Mouse (Mus musculus): Measurements from ENCODE around the gene Grifin. TPM values are rescaled to one million over a fixed set of nuclear protein-coding genes. Genes with fewer than 3 reads are reported as not detected.

The Grifin gene
- total and polyA plus RNA-seq, 2 experiments from 2014 or later: 0.25 TPM; not detected in 1

DNA sequence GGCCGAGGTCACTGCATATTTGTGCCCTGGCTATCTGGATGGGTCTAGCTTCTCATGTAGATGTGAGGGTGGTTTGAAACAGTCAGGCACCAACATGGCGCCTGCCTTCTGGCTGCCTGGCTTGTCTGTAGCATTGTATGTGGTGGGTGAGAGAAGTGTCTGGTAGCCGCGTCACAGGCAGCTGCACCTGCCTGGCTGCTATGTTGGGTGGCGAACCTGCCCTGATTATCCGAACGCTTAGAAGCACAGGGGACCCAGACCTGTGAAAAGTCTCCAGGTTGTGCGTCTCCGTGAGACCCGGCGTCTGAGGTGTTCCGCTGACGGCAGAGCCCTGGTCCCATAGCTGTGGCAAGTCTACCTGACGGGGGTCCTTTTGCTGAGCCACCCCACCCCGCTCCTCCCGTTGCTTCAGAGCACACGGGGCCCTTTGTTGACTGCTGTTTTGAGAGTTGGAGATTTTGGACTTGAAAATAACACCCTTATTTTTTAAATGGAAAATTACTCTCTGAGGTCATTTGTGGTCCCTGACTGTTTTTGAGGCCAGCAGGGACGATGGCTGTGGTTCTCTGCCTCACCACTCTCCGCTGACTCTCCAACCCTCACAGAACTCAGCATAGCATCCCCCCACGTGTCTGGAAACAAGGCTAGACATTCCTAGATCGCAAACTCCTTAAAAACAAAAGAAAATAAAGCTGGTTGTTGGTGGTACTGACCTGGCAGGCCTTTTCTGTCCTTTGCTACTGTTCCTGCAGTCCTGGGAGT lies 47.5 kb downstream of the Grifin start:
- 87% methylated on average over 21 of the region's 21 CpGs for WGBS
- DNase-seq (ENCODE audit: low spot score): no peak

DNA sequence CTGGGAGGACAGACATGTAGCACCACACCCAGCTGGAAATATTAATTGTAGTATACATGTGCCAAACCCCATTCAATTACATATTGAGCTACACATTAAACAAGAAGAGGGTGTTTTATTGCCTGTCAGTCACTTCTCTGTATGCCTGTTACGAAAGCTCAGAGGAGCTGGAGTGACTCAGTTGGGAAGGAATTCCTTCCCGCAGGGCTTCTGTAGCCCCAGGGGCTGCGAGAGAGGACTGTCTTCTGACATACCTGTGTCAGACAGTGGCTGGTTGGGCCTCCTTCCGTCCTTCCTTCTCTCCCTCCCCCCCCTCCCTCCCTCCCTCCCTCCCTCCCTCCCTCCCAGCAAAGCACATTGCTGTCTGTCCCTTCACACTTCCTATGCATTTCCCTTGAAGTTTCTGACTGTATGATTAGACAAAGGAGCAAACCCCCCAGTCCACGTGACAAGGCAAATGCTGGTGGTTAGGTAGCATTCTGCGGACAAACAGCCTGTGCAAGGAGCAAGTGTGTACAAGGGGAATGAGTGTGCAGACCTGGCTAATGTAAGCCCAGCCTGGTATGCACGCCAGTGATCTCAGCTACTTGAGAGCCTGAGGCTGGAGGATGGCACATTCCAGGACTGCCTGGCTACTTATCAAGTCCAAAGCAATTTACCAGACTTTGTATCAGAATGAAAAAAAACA lies 49.9 kb downstream of the Grifin start:
- TF ChIP-seq CTCF (IDR thresholded peaks at IDR 0.05; ENCODE audit: low read depth): no peak
- ATAC-seq (no peak), DNase-seq (ENCODE audit: low spot score) (no peak)
- H3K4me2 ChIP-seq (ENCODE audit: low read depth, low read length): no peak overlapping the region
- no peak overlapping the region for H3K4me3 ChIP-seq (ENCODE audit: low read length)
- H3K27me3 ChIP-seq (ENCODE audit: insufficient read depth, low read length): no peaks in the 10 kb centered on the region
- H3K4me1 ChIP-seq (ENCODE audit: insufficient read depth, low read length): peaks cover 5% of the 10 kb centered on the region; the same call in 1 of the 2 replicates
- no peak overlapping the region for H3K27ac ChIP-seq
- WGBS: 46% methylated on average over 7 of the region's 7 CpGs
- no peaks in the 10 kb centered on the region for H3K9me3 ChIP-seq (ENCODE audit: low read length)
- H3K9ac ChIP-seq (replicated peaks; ENCODE audit: low read length): no peak overlapping the region
- H3K36me3 ChIP-seq (ENCODE audit: insufficient read depth, low read length): no peaks in the 10 kb centered on the region

More for the DNA sequence above, 47.5 kb downstream of the Grifin start:
- no peak for ATAC-seq
- no peak overlapping the region for H3K27ac ChIP-seq
- H3K9me3 ChIP-seq (ENCODE audit: low read length): no peaks in the 10 kb centered on the region
- H3K4me2 ChIP-seq (ENCODE audit: low read depth, low read length): no peak overlapping the region
- no peaks in the 10 kb centered on the region for H3K4me1 ChIP-seq (ENCODE audit: insufficient read depth, low read length)
- H3K27me3 ChIP-seq (ENCODE audit: insufficient read depth, low read length): no peaks in the 10 kb centered on the region
- H3K9ac ChIP-seq (replicated peaks; ENCODE audit: low read length): no peak overlapping the region
- H3K4me3 ChIP-seq (ENCODE audit: low read length): no peak overlapping the region
- TF ChIP-seq CTCF (IDR thresholded peaks at IDR 0.05; ENCODE audit: low read depth): no peak
- H3K36me3 ChIP-seq (ENCODE audit: insufficient read depth, low read length): no peaks in the 10 kb centered on the region

DNA sequence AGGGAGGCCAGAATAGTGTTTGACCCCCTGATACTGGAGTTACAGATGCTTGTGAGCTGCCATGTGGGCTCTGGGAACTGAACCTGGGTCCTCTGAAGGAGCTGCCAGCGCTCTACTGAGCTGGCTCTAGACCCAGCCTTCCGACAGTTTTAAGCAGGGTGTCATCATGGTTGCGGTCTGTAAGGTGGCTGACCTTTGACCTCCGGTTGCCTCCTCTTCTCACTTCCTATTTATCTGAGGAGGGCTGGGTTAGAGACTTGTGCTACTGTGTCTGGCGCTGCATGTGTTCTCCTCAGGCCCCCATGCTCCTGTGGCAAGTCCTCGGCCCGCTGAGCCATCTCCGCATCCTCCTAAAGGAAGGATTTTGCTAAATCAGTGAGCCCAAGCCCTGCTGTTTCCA lies 51.0 kb downstream of the Grifin start:
- no peak overlapping the region for H3K27ac ChIP-seq
- H3K9ac ChIP-seq (replicated peaks; ENCODE audit: low read length): no peak overlapping the region
- no peaks in the 10 kb centered on the region for H3K27me3 ChIP-seq (ENCODE audit: insufficient read depth, low read length)
- no peak overlapping the region for H3K4me3 ChIP-seq (ENCODE audit: low read length)
- no peaks in the 10 kb centered on the region for H3K36me3 ChIP-seq (ENCODE audit: insufficient read depth, low read length)
- TF ChIP-seq CTCF (IDR thresholded peaks at IDR 0.05; ENCODE audit: low read depth): no peak
- H3K9me3 ChIP-seq (ENCODE audit: low read length): no peaks in the 10 kb centered on the region
- ATAC-seq (no peak), DNase-seq (ENCODE audit: low spot score) (no peak)
- no peak overlapping the region for H3K4me2 ChIP-seq (ENCODE audit: low read depth, low read length)
- 63% methylated on average over 8 of the region's 8 CpGs for WGBS
- H3K4me1 ChIP-seq (ENCODE audit: insufficient read depth, low read length): peaks cover 10% of the 10 kb centered on the region; the same call in 1 of the 2 replicates

Other genes starting within 250 kb of the Grifin start
- 18.6 and 29.1 TPM in 2 replicates for gene Mad1l1, start 243.5 kb downstream of the Grifin start, total RNA-seq (2014; rRNA removed)
- 27.2 and 30.9 TPM in 2 replicates for gene Mad1l1, start 243.5 kb downstream of the Grifin start, polyA plus RNA-seq (2015; fragmentation: Nextera tagmentation; extraction: Ambion mirVana)
- 7.5 and 8.7 TPM in 2 replicates for gene Nudt1, start 243.4 kb downstream of the Grifin start, total RNA-seq (2014; rRNA removed)
- 19.7 and 21.4 TPM in 2 replicates for gene Nudt1, start 243.4 kb downstream of the Grifin start, polyA plus RNA-seq (2015; fragmentation: Nextera tagmentation; extraction: Ambion mirVana)
- 14.5 and 15.6 TPM in 2 replicates for gene Mrm2, start 233.2 kb downstream of the Grifin start, total RNA-seq (2014; rRNA removed)
- gene Mrm2, start 233.2 kb downstream of the Grifin start, polyA plus RNA-seq (2015; fragmentation: Nextera tagmentation; extraction: Ambion mirVana): 15.0 and 15.8 TPM in 2 replicates
- gene Snx8, start 175.8 kb downstream of the Grifin start, total RNA-seq (2014; rRNA removed): 68.0 and 79.6 TPM in 2 replicates
- 36.2 TPM in 2 replicates for gene Snx8, start 175.8 kb downstream of the Grifin start, polyA plus RNA-seq (2015; fragmentation: Nextera tagmentation; extraction: Ambion mirVana)
- 43.8 TPM in 2 replicates for gene Eif3b, start 145.7 kb downstream of the Grifin start, total RNA-seq (2014; rRNA removed)
- gene Eif3b, start 145.7 kb downstream of the Grifin start, polyA plus RNA-seq (2015; fragmentation: Nextera tagmentation; extraction: Ambion mirVana): 60.2 and 63.2 TPM in 2 replicates
- not detected in 2 replicates for gene Gm4869, start 119.4 kb downstream of the Grifin start, total RNA-seq (2014; rRNA removed)
- gene Gm4869, start 119.4 kb downstream of the Grifin start, polyA plus RNA-seq (2015; fragmentation: Nextera tagmentation; extraction: Ambion mirVana): not detected in 2 replicates
- gene Chst12, start 59.5 kb downstream of the Grifin start, total RNA-seq (2014; rRNA removed): 9.8 and 22.7 TPM in 2 replicates
- 19.1 and 22.0 TPM in 2 replicates for gene Chst12, start 59.5 kb downstream of the Grifin start, polyA plus RNA-seq (2015; fragmentation: Nextera tagmentation; extraction: Ambion mirVana)
- gene Lfng, start 42.2 kb upstream of the Grifin start, total RNA-seq (2014; rRNA removed): 81.4 and 112 TPM in 2 replicates
- gene Lfng, start 42.2 kb upstream of the Grifin start, polyA plus RNA-seq (2015; fragmentation: Nextera tagmentation; extraction: Ambion mirVana): 29.7 and 35.1 TPM in 2 replicates
- gene Ttyh3, start 84.0 kb upstream of the Grifin start, total RNA-seq (2014; rRNA removed): 253 and 260 TPM in 2 replicates
- 53.5 and 60.3 TPM in 2 replicates for gene Ttyh3, start 84.0 kb upstream of the Grifin start, polyA plus RNA-seq (2015; fragmentation: Nextera tagmentation; extraction: Ambion mirVana)
- gene Iqce, start 137.3 kb upstream of the Grifin start, total RNA-seq (2014; rRNA removed): 19.1 and 43.1 TPM in 2 replicates
- 22.1 and 24.8 TPM in 2 replicates for gene Iqce, start 137.3 kb upstream of the Grifin start, polyA plus RNA-seq (2015; fragmentation: Nextera tagmentation; extraction: Ambion mirVana)
- 44.6 and 46.7 TPM in 2 replicates for gene Brat1, start 139.9 kb upstream of the Grifin start, total RNA-seq (2014; rRNA removed)
- gene Brat1, start 139.9 kb upstream of the Grifin start, polyA plus RNA-seq (2015; fragmentation: Nextera tagmentation; extraction: Ambion mirVana): 17.9 and 18.1 TPM in 2 replicates
- 11.8 and 12.6 TPM in 2 replicates for gene Amz1, start 159.1 kb upstream of the Grifin start, total RNA-seq (2014; rRNA removed)
- gene Amz1, start 159.1 kb upstream of the Grifin start, polyA plus RNA-seq (2015; fragmentation: Nextera tagmentation; extraction: Ambion mirVana): 9.4 and 9.7 TPM in 2 replicates

Data from hindbrain, postnatal 0 days (tissue).